Mouse (Mus musculus) gastrocnemius, postnatal 25 days (tissue): Measurements from ENCODE around the gene Gria2. TPM values are rescaled to one million over a fixed set of nuclear protein-coding genes. Genes with fewer than 3 reads are reported as not detected.

Experiments used
- DNase-seq: peaks from one replicate; pipeline ENCODE4 v3.0.0; 2022
- microRNA-seq, 2 experiments: library from miRNA; unstranded; fragments of <30 nt; microRNA quantifications; one replicate each; pipeline ENCODE4 v1.2.0; 2021; ENCODE audit warnings: borderline replicate concordance in 2 of 2
- total RNA-seq, 2 experiments: library from RNA; stranded (reverse); gene quantifications; 1 replicate in 1 of 2; 2 replicates in 1 of 2; pipeline ENCODE4 v1.2.3; 2021

Gria2 gene
- total RNA-seq, 2 experiments from 2014 or later, result 0.05 TPM

DNA sequence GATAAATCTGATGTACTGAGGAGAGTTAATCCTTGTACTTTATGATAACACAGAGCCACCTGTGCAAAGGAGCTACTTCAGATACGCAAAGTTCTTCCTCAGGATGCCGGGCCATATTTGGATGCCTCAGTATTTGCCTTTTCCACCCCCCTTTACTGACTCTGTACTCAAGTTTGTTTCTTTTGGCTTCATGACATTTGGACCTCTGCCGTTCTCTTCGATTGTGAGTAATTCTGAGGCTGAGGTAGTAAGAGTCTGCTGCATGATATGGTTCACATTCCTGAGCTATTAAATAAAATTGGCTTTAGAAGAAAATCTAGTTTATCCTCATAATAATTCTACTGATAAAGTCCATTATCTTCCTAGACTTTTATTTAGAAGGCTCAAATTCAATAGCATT is 26.7 kb downstream of the Gria2 start:
- DNase-seq, result no peak

DNA sequence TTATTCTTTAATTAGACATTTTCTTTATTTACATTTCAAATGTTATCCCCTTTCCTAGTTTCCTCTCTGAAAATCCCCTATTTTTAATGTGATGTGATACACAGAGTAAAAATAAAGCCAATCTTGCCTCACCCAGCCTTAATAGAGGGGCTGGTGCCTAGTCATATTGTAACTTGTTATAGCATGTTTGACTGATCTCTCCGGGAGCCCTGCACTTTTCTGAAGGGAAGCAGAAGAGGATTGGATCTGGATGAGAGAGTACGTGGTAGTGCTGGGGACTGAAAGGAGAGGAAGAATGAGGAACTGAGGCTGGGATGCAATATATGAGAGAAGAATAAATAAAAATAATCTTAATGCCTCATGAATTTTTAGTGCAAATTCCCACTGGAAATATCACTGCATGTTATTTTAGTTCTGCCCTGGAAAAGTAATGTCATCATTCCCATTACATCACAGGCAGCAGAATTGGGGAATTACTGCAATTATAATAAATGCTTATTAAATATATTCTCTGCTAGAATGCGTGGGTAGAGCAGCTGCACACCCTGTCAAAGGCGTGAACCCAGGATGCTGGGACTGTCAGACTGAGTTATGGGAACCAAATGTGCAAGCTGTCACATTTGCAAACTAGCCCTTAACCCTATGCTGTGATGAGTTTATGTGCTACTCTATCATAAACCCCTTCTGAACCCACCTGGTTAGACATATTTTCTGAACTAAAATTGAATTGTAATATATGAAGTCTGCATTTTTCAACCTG is 28.4 kb downstream of the Gria2 start:
- no peak for DNase-seq

DNA sequence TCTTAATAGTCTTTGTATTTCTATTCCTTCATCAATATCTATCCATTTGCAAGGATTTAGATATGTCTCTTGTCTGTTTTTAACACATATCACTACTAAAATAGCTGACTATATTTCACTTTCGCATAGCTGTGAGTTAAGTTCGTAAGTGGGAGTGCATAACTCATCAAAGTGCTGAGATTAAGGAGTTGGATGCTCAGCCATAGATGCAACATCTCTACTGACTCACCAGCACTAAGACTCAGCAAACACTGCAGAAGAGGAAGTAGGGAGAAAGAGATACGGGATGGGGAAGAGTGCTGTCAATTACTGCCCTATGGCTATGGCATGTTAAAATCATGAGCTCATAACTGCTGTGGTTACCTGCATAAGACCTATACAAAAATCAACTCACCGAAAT is 29.4 kb downstream of the Gria2 start:
- no peak for DNase-seq

DNA sequence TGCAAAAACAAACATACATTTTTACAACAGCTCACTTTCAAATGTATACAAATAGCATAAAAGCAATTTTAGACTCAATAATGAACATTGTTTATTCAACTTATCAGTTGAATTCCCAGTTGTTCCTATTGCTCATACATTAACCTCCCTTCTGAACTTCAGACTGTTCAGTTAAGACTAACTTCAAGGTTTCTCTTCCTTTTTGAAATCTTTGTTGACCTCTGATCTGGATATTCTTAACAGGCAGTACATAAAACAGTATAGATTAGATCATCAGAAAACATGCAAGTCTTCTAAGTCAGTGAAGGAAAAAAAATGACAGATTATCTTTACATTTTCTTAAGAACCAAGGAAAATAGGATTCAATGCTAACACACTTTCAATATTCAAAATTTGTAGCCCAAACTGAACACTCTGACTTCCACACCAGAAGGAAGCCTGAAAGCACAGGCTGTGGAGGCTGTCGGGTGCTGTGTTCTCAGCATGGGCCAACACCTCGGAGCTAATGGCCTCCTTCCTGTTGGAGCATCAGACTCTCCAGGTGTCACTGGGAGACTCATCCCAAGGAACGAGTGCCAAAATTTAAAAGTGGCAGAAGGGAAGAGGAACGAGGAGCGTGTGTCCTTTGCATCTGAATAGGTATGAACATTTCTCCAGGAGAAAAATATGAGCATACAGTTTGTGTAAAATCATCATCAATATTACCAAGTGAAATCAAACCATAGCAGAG is 33.0 kb downstream of the Gria2 start:
- DNase-seq, result no peak

DNA sequence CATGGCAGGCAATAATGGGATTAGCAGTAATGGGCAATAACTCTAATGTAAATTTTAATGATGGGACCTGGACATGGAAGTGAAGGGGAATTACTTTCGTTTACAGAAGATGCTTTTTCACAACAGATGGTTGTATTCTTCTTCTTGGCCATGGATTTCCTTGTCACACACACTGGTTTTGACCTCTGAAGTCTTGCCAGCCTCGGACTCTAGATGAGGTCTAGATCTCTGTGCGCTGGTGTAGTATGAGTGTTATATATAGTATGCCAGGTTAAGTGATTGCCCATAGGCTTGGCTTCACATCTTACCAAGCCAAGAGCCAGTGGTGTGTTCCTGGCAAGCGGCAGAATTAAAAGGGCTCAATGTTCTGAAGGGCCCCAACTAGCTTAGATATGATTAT is 43.7 kb downstream of the Gria2 start:
- no peak for DNase-seq

DNA sequence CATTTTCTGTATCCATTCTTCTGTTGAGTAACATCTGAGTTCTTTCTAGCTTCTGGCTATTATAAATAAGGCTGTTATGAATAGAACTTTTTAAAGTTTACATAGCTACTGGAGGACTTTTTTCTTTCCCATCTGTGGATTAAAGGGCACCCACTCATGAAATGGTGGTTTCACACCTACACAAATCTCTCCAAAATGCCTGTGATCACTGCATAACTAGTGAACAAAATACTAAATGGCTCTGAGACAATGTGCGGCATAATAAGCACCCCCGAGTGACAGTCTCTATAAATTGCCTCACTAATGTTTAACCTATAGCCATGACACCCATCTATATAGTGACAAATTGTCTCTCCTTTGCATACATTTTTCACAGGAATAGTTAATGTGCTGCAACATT is 44.3 kb downstream of the Gria2 start:
- no peak for DNase-seq

DNA sequence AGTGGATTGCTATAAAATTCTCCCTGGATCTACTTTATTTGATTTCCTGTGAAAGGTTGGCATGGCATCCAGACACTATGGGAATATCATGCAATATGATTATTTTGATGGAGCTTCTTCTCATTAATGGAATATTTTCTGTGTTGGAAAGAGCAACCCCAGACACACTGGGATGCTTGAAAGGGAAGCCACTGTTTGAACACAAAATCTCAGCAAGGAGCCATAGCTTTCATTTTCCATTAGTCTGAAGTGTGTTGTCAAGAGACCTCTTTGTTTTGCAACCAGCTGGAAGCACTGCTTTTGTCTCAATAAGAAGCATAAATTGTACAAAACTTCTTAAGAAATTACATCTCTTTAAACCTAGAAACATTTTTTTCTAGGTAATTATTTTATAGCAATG is 51.8 kb downstream of the Gria2 start:
- no peak for DNase-seq

DNA sequence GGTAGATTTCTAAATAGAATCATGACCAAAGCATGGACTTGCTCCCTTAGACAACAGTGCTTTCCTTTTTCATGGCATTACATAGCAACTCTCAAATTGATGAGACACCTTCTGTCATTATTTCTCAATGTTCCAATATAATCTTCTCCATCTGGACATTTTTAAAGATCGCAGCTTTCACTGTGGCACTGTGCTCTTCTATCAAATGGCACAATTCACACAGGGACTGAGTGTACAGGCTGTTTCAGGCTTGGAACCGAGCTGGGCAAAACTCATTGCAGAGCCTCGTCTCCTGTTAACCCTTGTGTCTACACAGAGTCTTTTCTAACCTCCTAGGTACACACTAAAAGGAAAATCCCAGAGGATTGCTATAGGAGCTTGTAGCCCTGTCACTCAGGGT is 77.4 kb downstream of the Gria2 start:
- no peak for DNase-seq

DNA sequence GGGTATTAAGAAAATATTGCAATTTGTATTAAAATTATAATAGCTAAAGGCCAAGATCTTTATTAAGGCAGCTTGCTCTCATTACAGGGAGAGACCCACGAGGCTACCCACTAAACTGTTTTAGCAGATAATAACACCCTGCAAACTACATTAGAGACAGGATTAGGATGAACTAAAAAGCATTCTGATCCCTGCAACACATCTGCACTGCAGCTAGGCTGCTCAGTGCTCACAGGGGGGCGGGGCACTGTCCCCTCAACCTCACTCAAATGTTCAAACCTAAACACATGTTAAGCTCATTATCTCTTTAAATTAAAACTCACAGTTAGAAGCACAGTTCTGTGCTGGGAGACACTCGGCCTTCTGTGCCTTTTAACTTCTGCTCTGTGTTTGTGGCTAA is 89.5 kb downstream of the Gria2 start:
- DNase-seq, result no peak

DNA sequence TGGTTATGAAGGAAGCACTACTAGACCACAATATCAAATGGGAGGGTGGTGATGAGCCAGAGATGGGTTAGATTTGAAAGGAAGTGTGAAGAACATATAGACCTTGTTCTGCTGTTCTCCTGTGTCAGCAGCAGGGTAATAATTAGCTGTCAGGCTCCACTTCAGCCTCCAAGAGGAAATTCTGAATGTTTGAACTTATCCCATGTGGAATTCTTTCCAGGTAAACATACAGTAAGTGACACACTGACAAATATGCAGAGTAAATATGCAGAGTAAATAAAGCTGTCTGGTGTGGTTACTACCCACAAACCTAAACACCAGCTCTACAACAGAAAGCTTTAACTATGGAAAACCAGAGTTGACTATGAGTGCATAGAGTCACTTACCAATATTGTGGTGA is 93.6 kb downstream of the Gria2 start:
- DNase-seq, result no peak

DNA sequence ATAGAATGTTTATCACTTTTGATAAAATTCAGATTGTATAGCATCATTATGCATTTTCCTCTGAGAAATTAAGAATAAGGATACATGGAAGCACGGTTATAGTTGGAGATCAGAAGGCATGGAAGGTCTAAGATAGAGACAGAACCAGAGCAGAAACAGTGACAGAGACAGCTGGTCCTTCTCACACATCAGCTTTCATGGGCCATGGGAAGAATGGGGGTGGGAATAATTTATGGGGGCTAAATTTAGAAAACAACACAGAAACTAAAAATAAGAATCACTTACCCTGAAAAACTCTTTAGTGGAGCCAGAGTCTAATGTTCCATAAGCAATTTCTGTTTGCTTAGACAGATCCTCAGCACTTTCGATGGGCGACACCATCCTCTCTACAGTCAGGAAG is 100.5 kb downstream of the Gria2 start:
- DNase-seq, result no peak

DNA sequence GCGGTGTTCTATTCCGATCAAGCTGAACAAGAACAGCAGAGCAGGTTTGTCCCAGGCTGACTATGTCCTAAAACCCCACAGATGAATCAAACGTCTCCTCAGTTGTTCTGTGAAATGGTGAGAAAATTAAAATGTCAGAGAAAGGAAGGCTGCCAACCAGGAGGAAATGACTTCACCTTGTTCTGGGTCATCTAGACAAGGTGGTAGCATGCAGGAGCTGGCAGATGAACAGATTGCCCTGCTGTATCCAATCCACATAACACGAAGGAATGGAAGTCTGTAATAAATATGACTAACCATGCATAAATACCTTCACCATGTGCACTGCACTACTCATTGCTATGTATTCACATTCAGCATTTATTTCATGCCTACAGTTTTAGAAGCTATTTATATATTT is 105.1 kb downstream of the Gria2 start:
- no peak for DNase-seq

DNA sequence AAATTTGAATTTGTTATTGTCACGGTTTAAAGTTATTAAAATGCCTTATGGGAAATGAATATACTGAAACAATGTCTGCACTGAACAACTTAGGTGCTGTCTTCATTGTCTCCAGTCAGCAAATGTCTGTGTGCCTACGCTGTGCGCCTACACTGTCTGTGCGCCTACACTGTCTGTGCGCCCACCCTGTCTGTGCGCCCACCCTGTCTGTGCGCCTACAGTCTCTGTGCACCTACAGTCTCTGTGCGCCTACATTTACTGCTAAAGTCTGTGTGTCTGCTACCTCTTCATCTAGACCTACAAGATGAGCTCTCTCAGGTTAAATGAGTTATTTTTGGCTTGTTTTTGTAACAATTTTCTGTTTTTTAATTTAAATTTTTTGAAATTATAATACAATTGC is 107.7 kb downstream of the Gria2 start:
- no peak for DNase-seq

DNA sequence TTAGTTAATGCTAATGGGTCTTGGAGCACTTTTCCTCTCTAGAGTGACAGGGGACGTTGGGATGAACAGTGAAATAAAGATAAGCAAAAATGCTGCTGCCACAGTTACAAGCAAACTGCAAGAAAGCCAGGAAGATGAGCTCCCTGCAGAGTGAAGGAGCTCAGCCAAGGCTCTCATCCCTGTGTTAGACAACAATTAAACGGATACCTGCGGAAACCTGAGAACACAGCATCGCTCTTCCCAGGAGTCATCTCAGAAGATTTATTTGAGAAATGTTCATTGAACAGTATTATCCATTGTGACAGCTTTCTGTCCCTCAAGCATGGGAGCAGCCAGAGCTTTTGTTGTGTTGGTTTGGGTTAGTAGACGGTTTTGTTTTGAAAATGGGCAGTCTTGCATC is 137.5 kb downstream of the Gria2 start:
- no peak for DNase-seq

DNA sequence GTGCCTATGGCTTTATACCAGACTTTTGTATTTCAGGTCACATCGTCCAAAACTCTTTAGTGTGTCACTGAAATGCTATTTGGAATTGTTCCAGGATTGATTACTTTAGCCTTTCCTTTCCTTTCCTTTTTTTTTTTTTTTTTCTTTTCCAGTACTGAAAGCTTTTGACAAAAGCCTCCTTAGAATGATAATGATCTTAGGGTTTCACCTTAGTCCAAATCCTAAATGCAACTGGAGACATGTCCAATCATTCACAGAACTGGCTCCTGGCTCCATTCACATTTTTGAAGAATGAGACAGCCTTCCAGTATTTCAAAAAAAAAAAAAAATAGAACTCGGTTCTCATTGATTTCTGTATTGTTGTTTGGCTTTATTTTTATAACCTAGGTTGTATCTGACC is 139.3 kb downstream of the Gria2 start:
- no peak for DNase-seq

DNA sequence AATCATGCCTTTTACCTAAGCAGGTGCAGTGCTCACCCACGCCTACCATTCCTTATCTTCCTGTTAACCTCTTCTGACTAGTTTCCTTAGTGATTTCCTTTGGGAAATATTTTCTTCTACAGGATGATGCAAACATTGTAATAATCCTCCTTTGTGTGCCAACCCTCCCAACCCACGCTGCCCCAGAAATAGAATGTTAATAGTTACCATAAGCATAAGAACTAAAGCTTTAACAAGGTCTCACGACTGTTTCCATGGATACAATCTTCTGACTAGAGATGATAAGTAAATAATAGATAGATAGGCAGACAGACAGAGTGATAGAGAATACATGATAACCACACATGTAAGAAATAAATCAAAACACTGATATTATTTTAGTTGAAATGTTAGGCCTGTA is 140.8 kb downstream of the Gria2 start:
- DNase-seq, result no peak

DNA sequence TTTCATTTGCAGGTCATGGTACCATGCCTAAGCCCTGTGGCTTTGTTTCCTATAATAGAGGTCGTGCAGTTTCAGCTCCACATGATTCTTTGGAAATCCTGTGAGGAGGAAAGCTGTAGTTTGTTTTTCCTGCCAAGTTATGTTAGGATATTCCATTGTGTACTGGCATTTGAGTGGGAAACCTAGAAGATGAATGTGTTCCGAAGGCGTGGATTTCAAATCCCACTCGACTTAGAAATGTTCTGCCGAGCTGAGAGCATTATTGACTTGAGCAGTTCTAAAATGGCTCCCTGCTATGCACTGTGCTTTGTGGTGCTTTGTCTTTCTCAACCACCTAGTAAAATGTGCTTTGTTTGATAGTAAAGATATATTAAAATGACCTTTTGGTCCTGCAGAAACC is 150.4 kb downstream of the Gria2 start:
- DNase-seq, result no peak

Small RNA genes lying within 50 kb of the gene (microRNA-seq; reads per million reads assigned to microRNA genes)
- gene Gm25749, result 0 reads per million in 2 experiments

Other genes starting within 250 kb of the Gria2 start
- under 1 TPM in 1 of 2 experiments, not detected in 1; 0.16 TPM for gene Glrb, start 110.8 kb upstream of the Gria2 start, total RNA-seq
- 1 to 10 TPM; 2.0 to 2.2 TPM for gene Pdgfc, start 233.6 kb upstream of the Gria2 start, total RNA-seq